Mouse (Mus musculus) thymus, postnatal 14 days (tissue): Measurements from ENCODE around the gene Eps8l3.
"Not testable (repeated sequence)": the region's sequence is repeated elsewhere in the genome, so short reads cannot be mapped to it uniquely, and the experiment has no call there.

Experiments
- DNase-seq: peaks from one replicate; pipeline ENCODE4 v3.0.0; 2021

Gene Eps8l3

DNA sequence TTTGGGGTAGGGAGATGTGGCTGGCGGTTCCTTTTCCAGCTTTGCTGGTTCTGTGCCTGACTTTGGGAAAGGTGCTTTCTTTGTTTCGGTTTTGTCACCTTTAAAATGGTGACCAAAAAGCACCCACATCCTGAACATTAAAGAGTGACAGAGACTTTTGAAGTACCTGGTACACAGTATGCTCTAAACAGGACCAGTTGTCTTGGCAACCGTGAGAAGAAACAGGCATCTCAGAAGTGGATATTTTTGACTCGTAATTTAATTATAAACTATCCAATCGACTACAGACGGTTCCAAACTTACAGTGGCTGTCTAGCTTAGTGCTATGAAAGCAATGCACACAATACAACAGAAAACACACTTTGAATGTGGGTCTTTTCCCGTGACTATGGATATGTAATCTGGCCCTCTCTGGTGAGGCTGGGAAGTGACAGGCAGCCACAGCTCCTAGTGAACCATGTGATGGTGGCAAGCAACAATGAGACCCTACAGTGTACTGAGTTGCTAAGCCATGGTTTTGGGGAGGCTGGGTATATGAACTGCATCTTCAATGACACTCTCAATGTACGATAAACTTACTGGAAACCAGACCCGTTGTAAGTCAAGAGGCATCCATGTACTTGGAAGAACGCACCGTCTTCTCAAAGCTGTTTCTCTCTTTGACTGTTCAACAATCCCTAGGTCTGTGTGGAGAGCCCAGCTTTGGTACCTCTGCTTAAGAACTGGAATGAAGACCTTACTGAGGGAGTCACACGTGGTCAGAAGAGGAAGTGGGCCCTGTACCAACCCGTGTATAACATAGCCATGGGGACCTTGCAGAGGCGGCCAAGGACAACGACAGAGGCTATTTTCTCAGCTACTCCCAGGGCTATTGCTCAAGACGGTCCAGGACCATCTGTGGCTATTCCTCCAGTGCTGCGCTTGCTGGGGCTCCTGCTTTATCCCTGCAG lies 23.5 kb upstream of the Eps8l3 start:
- DNase-seq: no peak

DNA sequence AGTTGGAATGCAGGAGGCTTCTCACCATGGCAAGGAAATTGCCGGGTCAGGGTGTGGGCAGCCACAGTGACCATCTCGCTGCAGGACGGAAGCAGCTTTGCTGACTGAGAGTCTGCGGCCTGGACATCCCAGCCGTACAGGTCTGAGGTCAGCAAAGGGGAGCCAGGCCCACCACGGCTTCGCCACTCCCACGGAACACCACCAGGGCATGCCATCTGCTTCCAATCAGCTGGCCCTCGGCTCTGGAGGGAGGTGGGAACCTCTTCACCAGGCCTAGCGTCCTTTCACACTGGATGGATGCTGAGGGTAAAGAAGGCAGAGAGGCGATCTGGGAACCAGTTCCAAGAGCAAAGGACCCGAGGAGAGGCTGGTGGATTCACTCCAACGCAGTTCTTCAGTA lies 21.7 kb upstream of the Eps8l3 start:
- no peak for DNase-seq

DNA sequence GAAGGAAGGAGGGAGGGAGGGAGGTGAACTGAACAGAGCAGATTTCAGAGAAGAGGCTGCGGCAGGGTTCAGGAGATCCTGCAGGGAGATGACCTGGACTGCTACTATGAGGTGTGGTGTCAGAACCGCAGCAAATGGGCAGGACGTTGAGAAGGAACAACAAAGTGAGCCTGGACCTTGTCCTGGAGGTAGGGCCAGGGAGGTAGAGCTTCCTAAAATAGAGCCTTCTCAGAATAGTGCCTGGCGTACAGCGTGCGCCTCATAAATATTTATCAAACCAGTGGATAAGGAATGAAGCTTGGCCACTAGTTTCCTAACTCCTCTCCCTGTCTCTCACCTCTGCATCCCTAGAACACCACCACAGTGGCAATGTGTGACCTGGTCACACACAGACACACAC lies 19.4 kb upstream of the Eps8l3 start:
- no peak for DNase-seq

DNA sequence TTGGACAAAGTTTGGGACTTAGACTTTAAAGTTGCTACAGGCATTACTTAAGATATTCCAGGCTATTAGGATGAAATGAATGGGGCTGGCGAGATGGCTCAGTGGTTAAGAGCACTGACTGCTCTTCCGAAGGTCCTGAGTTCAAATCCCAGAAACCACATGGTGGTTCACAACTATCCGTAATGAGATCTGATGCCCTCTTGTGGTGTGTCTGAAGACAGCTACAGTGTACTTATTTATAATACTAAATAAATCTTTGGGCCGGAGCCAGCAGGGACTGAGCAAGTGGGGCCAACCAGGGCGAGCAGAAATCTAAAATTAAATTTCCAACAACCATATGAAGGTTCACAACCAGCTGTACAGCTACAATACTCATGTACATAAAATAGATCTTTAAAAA lies 15.5 kb upstream of the Eps8l3 start:
- DNase-seq: not testable (repeated sequence)

DNA sequence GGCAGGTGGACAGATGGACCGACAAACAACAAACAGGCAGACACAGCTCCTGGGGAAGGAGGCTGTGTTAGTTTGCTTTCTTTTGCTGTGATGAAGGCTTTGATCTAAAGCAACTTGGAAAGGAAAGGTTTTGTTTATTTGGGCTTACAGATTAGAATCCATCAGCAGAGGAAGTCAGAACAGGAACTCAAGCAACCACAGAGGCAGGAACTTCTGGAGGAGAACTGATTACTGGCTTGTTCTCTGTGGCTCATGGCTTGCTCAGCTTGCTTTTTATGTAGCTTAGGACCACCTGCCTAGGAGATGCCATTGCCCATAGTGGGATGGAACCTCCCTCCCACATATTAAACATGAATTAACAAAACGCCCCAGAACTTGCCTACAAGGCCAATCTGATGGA lies 14.6 kb upstream of the Eps8l3 start:
- DNase-seq: no peak

DNA sequence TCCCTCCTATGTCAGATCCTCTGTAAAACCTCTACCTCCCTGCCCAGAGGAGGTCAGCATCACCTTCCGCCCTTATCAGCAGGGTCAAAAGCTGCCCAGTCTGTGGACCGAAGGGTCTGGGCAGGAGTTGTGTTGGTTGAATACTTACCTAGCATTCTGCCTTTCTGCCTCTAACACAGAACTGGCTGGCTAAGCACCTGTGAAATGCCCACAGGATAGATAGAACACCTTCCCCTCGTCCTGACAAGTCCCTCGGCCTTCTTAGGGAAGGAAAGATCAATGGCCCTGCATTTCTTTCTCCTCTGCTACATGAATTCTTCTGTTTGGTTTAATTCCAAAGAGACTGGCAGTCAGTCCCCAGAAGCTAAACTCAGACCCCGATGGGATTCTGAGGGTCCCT lies 13.6 kb upstream of the Eps8l3 start:
- DNase-seq: no peak

DNA sequence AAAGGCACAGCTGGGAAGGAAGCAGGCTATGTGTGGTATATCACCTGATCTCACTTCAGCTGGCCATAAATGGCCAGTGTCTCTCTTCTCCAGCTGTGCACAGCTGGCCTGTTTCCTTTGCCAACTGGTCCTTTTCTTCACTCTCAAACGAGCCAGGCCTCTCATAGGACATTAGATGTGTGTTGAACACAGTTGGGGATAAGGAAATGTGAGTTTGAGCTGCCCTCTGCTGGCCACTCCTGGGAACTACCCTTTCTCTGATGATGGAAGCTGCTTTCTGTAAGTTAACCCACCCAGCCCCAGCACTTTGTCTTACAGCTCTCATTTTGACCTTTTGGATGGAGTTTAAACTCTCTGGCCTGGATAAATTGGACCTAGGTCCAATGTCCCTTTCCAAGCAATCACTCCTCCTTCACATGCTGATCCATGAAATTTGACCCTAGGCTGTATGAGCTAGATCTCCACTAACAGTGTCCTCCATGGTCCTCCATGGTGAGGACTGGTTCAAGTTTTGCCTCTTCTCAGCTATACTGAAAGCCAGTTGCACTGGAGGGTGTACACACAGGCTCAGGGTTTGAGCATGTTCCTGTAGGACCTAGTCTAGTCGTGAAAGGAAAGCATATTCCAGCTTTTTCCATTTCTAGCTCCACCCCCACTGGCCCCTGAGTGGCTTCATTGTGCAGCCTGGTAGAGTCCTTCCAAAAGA lies 13.0 kb upstream of the Eps8l3 start:
- peak; percentile 73 for DNase-seq

DNA sequence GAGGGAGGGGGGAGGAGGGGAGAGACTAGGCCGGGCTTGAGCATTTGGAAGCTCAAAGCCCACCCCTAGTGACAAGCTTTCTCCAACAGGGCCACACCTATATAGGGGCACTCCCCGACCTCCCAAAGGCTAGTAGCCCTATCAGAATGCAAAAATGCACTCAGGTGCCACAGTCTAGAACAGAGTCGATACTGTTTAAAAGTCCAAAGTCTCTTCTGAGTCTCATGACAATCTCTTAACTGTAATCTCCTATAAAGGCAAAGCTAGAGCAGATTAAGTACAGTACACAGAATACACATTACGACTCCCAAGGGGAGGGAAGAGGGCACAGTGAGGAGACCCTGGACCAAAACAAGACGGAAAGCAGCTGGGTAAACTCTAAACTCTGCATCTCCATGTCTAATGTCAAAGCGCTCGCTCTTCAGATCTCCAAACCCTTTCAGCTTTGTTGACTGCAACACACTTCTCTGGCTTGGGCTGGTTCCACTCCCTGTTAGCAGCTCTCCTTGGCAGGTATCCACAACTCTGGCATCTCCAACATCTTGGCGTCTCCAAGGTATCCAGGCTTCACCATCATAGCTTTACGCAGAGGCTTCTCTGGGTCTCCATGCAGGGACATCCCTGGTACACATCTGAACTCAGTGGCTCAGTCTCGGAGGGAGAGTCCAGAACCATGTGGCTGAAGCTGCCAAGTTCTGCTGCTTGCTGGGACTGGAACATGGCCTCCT lies 11.5 kb upstream of the Eps8l3 start:
- no peak for DNase-seq

DNA sequence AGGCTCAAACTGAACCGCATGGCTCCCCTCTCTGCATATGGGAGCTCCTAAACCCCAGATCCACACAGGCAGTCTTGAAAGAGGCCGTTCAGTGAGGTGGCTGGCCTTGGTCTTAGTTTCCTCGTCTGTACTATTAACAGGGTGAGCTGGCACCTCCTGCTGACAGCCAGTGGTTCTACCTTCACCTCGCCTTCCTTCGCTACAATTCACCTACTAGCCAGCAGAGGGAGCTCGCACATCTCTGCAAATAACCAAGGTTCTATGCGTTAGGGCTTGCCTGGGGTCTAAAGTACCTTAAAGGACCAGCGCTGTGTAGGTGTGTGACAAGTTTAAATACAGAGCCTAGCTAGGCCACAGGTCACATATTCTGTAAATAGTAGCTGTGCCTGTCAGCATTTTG lies 9.9 kb upstream of the Eps8l3 start:
- DNase-seq: peak; percentile 82

DNA sequence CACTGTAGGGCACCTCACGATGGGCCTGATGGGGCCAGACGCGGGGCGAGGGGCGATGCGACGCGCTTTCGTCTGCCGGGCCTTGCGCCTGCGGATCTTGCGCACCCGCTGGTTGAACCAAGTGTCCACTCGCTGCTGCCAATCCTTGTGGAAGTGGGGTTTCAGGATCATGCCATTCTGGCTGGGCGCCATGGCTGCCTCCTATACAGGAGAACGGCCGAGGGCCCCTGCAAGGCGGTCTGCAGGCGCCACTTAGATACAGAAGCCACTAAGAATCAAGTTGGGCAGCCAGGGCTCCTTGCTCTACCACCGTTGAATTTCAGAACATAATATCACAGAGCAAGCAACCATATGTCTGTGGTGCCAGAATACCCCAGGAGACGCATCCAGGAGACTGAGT lies 8.6 kb upstream of the Eps8l3 start:
- DNase-seq: no peak

DNA sequence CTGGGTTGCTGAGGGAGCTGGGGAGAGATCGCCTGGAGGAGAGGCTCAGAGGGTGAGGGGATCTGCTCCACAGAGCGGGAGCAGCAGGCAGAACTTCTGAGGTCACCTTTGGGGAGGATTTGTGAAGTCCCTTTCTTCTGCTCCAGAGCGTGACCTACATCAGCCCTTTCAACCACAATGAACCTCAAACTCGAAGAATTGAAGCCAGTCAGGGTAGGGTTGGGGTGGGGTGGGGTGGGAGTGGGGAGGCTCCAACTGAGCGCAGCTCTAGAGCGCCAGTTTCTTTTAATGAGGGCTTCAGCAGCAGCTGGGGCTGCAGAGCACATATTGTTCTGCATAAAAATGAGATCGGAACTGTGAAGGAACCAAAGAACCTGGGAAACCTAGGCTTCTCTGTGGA lies 7.9 kb upstream of the Eps8l3 start:
- no peak for DNase-seq

DNA sequence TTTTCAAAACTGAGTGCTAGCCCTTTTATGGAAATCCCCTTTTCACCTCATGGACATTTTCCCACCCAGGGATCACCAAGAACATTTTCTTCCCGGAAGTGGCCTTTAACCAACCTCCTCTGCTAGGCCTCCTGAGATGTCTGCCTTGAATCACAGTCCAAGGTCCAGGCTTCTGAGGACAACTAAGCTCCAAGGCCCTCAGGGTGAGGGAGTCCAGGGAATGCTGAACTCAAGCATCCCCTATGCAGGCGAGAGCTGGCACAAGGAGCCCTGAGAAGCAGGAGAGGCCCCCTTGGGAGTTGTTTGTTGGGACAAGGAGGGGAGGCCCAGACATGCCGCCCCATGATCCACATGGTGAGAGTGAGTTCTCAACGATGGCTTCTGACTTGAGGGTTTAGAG lies 7.1 kb upstream of the Eps8l3 start:
- DNase-seq: no peak

DNA sequence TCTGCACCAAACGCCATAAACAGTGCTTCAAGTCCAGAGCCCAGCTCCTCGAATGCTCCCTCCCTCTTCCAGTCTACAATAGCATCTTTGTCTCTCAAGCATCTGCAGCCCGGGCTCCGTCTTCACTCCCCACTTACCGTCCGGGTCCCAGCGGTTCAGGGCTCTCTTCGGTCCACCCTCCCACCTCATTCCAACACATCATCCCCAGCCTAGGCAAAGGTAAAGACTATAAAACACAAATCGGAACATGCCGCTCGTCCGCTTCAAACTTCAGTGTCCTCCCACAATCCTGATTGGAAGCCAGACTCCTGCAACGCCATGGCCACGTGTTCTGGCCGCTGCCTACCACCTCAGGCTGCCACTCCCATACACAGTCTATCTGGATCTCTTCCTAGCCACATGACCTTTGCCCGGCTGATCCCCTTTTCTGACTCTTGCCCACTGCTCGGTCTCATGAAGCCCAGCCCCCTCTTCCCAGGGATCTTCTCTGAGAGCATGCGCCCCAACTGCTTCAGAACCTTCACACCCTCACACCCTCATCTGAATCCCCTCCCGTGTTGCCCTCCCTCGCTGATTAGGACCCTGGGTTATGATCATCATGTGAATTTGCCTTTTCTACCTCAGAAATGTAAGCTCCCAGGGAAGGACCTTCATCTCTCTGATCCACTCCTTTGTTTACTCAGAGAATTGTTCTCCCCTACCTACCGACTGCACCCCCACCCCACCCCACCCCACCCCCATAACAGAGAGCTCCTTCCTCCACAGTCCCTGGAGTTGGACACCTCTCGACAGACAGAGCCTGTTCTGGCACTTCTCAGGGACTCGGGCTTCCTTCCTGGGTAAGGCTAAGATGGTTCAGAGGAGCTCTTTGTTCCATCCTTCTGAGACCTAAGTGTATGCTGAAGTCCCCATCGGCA lies 3.4 kb upstream of the Eps8l3 start:
- DNase-seq: no peak

DNA sequence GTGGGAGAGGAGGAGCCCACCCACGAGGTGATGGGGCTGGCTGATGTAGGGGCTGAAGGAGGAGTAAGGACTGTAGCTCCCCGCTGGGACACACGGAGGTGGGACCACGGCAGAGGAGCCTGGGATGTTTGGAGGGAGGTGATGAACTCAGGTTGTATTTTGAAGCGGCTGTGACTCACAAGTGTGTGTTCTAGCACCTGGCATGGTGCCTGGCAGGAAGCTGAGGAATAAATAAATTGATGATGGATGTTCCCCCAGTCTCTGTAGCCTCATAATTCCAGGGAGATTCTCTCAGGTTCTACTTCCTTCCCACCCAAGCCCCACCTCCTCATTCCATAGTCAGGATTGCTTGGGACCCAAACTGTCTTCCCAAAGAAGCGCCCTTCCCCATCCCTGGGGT lies 1.8 kb upstream of the Eps8l3 start:
- no peak for DNase-seq

DNA sequence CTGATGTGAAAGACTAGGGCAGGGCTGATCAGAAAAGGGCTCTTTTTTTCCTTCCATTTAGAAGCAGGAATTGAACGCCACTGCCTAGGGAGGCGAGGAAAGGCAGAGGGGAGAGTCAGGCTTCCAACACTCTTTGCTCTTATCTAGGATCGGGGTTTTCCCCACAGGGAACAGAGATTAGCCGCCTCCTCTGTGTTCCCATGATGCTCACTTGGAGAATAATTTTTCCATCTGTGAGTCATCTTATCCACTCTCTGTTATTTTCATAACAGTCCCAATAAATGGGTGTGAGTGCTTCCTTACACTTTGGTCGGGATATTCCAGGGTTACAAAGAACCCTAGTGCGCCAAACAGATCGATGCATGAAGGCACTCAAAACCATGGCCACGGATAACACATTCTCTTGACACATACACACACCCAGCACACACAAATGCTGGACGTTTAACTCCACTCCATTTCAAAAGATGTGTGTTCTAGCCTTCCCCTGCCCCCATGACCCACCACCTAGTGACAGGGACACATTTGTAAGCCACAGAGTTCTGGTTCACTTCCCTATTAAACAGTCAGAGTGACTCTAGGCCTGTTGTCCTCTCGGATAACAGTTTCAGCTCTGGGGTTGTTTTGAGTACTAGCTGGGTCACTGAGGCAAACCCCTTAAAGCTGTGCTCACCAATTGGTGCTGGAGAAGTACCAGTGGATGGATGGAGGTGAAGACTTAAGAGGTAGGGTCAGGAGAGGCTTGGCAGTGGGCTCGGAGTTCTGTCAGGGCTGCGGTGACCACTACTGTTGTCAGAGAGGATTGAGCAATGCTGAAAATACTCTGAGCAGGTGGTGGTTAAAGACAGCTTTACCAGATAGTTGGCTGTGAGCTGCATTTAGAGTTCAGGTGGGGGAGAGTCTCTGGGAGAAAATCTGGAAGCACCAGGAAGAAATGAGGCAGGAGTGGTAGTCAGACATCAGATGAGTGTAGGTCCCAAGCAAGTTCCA lies 1.0 kb downstream of the Eps8l3 start:
- DNase-seq: no peak

DNA sequence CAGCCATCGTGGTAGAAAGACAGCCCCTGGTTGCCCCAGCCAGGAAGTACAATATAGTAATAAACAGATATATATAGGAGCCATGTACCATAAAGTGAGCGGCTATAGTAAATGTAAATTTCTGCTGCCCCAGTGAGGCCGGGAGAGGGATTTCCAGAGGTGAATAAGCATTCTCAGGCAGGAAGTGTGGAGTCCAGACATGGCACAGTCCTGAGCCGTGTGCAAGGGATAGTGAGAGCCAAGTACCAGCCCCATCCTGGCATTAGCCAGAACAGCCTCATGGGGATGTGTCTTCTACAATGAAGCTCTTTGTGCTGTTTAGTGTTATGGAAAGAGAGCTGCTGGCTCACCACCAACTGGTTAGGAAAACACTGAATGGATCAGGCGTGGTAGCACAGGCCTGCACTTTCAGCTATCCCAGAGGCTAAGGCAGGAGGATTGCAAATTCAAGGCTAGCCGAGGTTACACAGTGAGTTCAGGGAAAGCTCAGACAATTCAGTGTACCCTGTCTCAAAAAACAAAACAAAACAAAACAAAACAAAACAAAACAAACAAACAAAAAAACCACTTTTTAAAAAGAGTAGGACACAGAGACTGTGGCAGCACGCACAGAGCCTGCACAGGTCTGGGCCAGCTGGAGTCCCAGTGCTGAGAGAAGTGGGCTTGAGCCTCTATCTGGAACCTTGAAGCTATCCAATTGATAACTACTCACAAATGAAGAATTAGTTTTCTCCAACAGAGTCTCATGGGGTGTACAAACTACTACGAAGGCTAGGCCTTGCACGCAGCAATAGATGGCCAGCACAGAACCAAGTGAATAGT lies 10.9 kb downstream of the Eps8l3 start:
- DNase-seq: no peak

DNA sequence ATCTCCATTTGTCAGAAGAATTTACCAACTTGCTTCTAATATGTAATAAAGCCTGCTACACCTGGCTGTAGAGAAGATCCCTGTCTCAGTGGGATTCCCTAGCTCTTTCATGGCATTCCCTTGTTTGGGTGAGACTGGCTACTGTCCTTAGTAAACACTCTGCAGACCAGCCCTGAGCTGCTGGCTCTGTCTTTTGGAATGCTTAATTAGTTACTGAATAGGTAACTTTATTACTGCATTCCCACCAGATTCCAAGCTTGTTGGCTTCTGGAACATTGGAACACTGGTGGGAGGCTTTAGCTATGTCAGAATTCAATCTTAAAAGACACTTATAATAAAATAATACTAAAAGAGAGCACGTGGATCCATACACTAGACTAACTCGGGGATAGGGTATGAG lies 12.2 kb downstream of the Eps8l3 start:
- not testable (repeated sequence) for DNase-seq

DNA sequence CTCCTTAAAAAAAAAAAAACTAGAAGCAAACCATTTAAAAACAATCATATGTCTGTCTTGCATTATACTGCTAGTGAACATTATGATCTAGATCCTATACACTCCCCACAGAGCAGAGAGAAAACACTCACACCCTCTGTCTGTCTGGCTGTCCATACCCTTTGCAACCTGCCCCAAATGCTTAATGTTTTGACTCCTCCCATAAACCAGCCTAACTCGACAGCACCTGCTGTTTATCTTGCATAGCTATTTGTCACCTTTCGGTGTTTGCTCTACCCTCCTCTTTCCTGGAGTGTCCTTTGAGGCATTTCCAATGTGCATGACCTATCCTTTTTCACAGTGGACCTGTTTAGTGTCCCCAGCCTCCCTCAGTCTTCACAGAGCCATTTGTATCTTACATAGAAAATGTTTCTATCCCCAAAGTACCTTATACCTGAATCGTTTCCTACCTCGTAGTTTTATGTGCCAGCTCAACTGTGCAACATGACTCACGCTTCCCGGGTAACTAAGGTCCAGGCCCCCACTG lies 18.2 kb downstream of the Eps8l3 start:
- no peak for DNase-seq

DNA sequence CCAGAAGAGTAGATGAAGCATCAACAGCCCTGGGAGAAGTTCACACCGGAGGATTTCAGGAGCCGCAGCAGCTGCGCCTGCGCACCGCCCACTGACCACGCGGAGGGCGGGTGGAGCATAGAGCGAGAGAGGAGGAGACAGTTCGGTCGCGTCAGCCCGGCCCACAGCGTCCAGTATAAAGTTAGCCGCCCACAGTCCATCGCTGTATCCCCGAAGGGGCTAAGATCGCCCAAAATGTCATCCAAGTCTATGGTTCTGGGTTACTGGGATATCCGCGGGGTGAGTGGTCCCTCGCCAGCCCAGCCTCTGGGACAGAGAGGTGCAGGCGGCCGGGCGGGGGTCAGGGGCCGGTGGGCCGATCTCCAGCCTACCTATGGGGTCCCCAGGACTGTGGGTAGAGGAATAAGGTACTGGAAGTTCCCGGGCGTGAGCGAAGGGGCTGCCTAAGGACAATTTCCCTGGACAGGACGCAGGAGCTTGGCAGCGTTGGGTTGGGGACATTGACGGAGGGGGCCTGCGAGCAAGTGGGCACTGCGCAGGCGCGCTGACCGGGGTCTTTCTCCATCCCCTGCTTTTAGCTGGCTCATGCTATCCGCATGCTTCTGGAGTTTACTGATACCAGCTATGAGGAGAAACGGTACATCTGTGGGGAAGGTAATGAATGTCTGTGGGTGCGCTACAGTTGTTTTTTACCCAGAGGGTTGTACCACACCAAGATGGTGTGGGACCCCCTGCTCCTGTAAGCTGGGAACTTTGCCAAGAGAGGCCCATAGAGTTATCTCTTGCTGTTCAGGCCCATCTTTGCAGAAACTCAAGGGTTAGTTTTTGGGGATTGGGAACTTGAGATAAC lies 18.9 kb downstream of the Eps8l3 start, which contains the start of gene Gstm5:
Gene Gstm5 (plus strand): TSS at position 102 of the 850 bp plus-strand sequence.
- DNase-seq: peak; percentile 16
